Mouse (Mus musculus) MEL (cell line): ENCODE measurements around the gene P2ry4. TPM values are rescaled to one million over a fixed set of nuclear protein-coding genes. Genes with fewer than 3 reads are reported as not detected.

ENCODE experiments used
- DNase-seq: peaks from one replicate; pipeline ENCODE4 v3.0.0; 2011; ENCODE audit warnings: low read depth, low spot score
- H3K27ac ChIP-seq: 2 replicates; pipeline ENCODE4 v1.5.1; 2012; ENCODE audit warnings: low read depth, mild to moderate bottlenecking, control low read depth, low read length, moderate library complexity; ENCODE audit not compliant: control insufficient read depth
- H3K27me3 ChIP-seq, 2 experiments: fragments of 150-350 bp in 1 of 2; sonication (generic) in 1 of 2; 2 replicates each; pipeline ENCODE4 v1.6.1; 2012; ENCODE audit warnings: low read length in 2 of 2, mild to moderate bottlenecking in 2 of 2, improper control_type of control experiment in 1 of 2, moderate library complexity in 1 of 2; ENCODE audit not compliant: insufficient read depth in 2 of 2, control insufficient read depth in 1 of 2
- H3K36me3 ChIP-seq, 2 experiments: 2 replicates each; pipeline ENCODE4 v1.6.1; 2012 to 2014; ENCODE audit warnings: low read length in 2 of 2, improper control_type of control experiment in 1 of 2, inconsistent platforms in 1 of 2, mild to moderate bottlenecking in 1 of 2; ENCODE audit not compliant: insufficient read depth in 2 of 2, control insufficient read depth in 1 of 2
- H3K4me1 ChIP-seq, 2 experiments: fragments of 150-350 bp in 1 of 2; sonication (generic) in 1 of 2; 2 replicates each; pipeline ENCODE4 v1.6.1; 2012; ENCODE audit warnings: low read length in 2 of 2, improper control_type of control experiment in 1 of 2, mild to moderate bottlenecking in 1 of 2; ENCODE audit not compliant: insufficient read depth in 2 of 2, control insufficient read depth in 1 of 2
- H3K4me3 ChIP-seq, 2 experiments: fragments of 150-350 bp in 1 of 2; sonication (generic) in 1 of 2; 2 replicates each; pipeline ENCODE4 v1.5.1; 2012; ENCODE audit warnings: low read depth in 2 of 2, low read length in 2 of 2, mild to moderate bottlenecking in 2 of 2, moderate library complexity in 2 of 2, control low read depth in 1 of 2, improper control_type of control experiment in 1 of 2; ENCODE audit not compliant: control insufficient read depth in 1 of 2, insufficient read depth in 1 of 2
- H3K79me2 ChIP-seq: 2 replicates; pipeline ENCODE4 v1.6.1; 2012; ENCODE audit warnings: mild to moderate bottlenecking, low read length, moderate library complexity; ENCODE audit not compliant: control insufficient read depth, poor library complexity, insufficient read depth
- H3K9ac ChIP-seq: 2 replicates; pipeline ENCODE4 v1.6.1; 2012; ENCODE audit warnings: low read depth, mild to moderate bottlenecking, control low read depth, low read length, moderate library complexity; ENCODE audit not compliant: control insufficient read depth, poor library complexity, severe bottlenecking
- H3K9me3 ChIP-seq: fragments of 150-350 bp; sonication (generic); replicated peaks from 2 replicates; pipeline ENCODE4 v1.6.1; 2012; ENCODE audit warnings: mild to moderate bottlenecking, low read length, improper control_type of control experiment, moderate library complexity; ENCODE audit not compliant: insufficient read depth
- MAZ ChIP-seq: IDR thresholded peaks from 2 replicates; pipeline ENCODE4 v1.6.1; 2012; ENCODE audit warnings: low read depth, mild to moderate bottlenecking, inconsistent platforms, low read length, improper control_type of control experiment
- TAL1 ChIP-seq: IDR thresholded peaks from 2 replicates; pipeline ENCODE4 v1.6.1; 2012; ENCODE audit warnings: mild to moderate bottlenecking, inconsistent platforms, low read length, moderate library complexity, mixed read lengths
- polyA plus RNA-seq, 2 experiments: library from polyadenylated mRNA; stranded (reverse) in 1 of 2; unstranded in 1 of 2; fragments of >175 nt in 1 of 2; fragments of >200 nt in 1 of 2; gene quantifications; 2 replicates each; pipeline versions ENCODE4 v1.2.1 to v1.2.4; 2012; ENCODE audit warnings: low replicate concordance in 2 of 2, low read depth in 1 of 2; ENCODE audit not compliant: insufficient read length in 2 of 2, insufficient read depth in 1 of 2, missing spikeins in 1 of 2
- total RNA-seq: library from RNA; depleted of rRNA; stranded (reverse); fragments of 300-350 nt; gene quantifications from 2 replicates; pipeline ENCODE4 v1.2.3, GENCODE M21; 2012; rRNA removed

Gene P2ry4
- total and polyA plus RNA-seq, 3 experiments: not detected

- no peak for DNase-seq
- Histone ChIP-seq H3K9me3 (no peaks in the 10 kb centered on the region), H3K4me3 (no peak overlapping the region), H3K27ac (no peak overlapping the region), H3K36me3 (no peaks in the 10 kb centered on the region), H3K27me3 (no peaks in the 10 kb centered on the region; a peak in 1 of 4 replicates), H3K79me2 (no peaks in the 10 kb centered on the region), H3K9ac (no peak overlapping the region), H3K4me1 (no peaks in the 10 kb centered on the region)
- no peak for TF ChIP-seq TAL1
- TF ChIP-seq MAZ: no peak
Measured at GRCm38 (mm10) chrX:100556026-100556425, 38.6 kb downstream of the P2ry4 start.

Other genes with a start within 250 kb of the P2ry4 start
- gene Otud6a, start 165.9 kb downstream of the P2ry4 start, total RNA-seq: not detected in 2 replicates
- not detected for gene Otud6a, start 165.9 kb downstream of the P2ry4 start, polyA plus RNA-seq
- 0.65 and 0.78 TPM in 2 replicates for gene Awat2, start 152.2 kb downstream of the P2ry4 start, total RNA-seq
- gene Awat2, start 152.2 kb downstream of the P2ry4 start, polyA plus RNA-seq: under 1 TPM in 1 of 2 experiments, not detected in 1; 0.95 TPM
- 77.8 and 79.4 TPM in 2 replicates for gene Igbp1, start 100.6 kb downstream of the P2ry4 start, total RNA-seq
- 10 to 100 TPM in 1 of 2 experiments, not detected in 1; 92.1 TPM for gene Igbp1, start 100.6 kb downstream of the P2ry4 start, polyA plus RNA-seq
- not detected in 2 replicates for gene Dgat2l6, start 70.0 kb downstream of the P2ry4 start, total RNA-seq
- not detected for gene Dgat2l6, start 70.0 kb downstream of the P2ry4 start, polyA plus RNA-seq
- not detected in 2 replicates for gene Awat1, start 22.6 kb downstream of the P2ry4 start, total RNA-seq
- gene Awat1, start 22.6 kb downstream of the P2ry4 start, polyA plus RNA-seq: not detected
- gene Arr3, start 10.6 kb upstream of the P2ry4 start, total RNA-seq: not detected in 2 replicates
- gene Arr3, start 10.6 kb upstream of the P2ry4 start, polyA plus RNA-seq: not detected
- gene Kif4, start 30.9 kb upstream of the P2ry4 start, total RNA-seq: 30.2 and 31.1 TPM in 2 replicates
- 100 to 1,000 TPM in 1 of 2 experiments, 10 to 100 TPM in 1; 35.2 to 153 TPM for gene Kif4, start 30.9 kb upstream of the P2ry4 start, polyA plus RNA-seq
- 41.3 and 41.9 TPM in 2 replicates for gene Pdzd11, start 31.7 kb upstream of the P2ry4 start, total RNA-seq
- 10 to 100 TPM in 1 of 2 experiments, not detected in 1; 66.5 TPM for gene Pdzd11, start 31.7 kb upstream of the P2ry4 start, polyA plus RNA-seq
- gene Gdpd2, start 135.0 kb upstream of the P2ry4 start, total RNA-seq: not detected in 2 replicates
- gene Gdpd2, start 135.0 kb upstream of the P2ry4 start, polyA plus RNA-seq: not detected
- gene Dlg3, start 172.9 kb upstream of the P2ry4 start, total RNA-seq: 2.2 and 2.4 TPM in 2 replicates
- gene Dlg3, start 172.9 kb upstream of the P2ry4 start, polyA plus RNA-seq: 1 to 10 TPM in 1 of 2 experiments, not detected in 1; 2.8 TPM